Mouse (Mus musculus): Measurements from ENCODE around the gene BC048562. TPM values are rescaled to one million over a fixed set of nuclear protein-coding genes. Genes with fewer than 3 reads are reported as not detected.

The BC048562 gene
- polyA plus RNA-seq, 1 experiment from 2014 or later: not detected

DNA sequence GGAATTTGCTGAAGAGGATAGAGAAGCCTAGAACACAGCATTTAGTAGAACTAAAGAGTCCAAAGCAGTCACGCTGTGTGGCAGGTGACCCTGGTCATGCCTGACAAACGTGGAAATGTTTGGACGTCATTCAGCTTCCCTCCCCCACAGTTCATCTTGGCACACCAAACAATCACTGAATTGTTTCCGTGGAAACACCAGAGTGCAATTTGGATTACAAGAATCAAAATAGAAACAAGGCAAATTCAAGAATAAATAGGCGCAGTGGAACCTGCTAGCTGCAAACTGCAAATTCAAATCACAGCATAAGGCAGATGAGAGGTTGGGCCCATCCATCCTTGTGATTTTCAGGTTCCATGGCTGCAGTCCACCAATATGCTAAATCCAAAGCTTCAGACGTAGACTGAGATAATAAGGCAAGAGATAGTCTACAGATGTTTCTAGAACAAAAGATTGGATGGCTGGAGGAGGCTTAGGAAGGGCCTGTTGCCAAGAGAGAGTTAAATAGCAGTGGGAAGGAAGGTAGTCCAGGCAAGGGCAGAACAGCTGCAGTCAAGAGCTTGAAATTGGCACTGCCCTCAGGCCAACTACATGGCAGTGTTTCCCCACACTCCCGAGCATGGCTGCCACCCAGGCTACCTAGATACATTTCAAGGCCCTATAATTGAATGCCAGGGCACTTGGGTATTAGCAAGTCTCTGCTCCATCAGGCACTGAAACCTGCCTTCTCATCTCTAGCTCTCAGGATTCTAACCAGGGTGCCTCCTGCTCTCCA lies 34.9 kb upstream of the BC048562 start:
- no peaks in the 10 kb centered on the region for H3K27me3 ChIP-seq (ENCODE audit: control insufficient read depth, insufficient read depth, low read length)
- no peak overlapping the region for H3K4me2 ChIP-seq (ENCODE audit: low read length)
- no peak for ATAC-seq (ENCODE audit: insufficient number of reproducible peaks, insufficient read depth, low FRiP score, low read depth)
- H3K36me3 ChIP-seq (ENCODE audit: control insufficient read depth, insufficient read depth, low read length): 0 out of 2 replicates have a peak, but pooled peaks cover 4% of the 10 kb centered on the region
- H3K4me3 ChIP-seq (ENCODE audit: control insufficient read depth in 1 of 2, insufficient read depth in 1 of 2, low read depth in 1 of 2, low read length in 2 of 2): no peak overlapping the region
- WGBS: 62% methylated on average over 7 of the region's 7 CpGs
- peaks cover 0 to 8% of the 10 kb centered on the region in 2 experiments; a peak in 2 of 4 replicates for H3K4me1 ChIP-seq (ENCODE audit: control insufficient read depth in 2 of 2, insufficient read depth in 2 of 2, low read length in 2 of 2)
- H3K9me3 ChIP-seq (ENCODE audit: control insufficient read depth, low read length): no peaks in the 10 kb centered on the region
- H3K27ac ChIP-seq (replicated peaks in 1 of 2; ENCODE audit: control insufficient read depth in 1 of 2, insufficient read depth in 1 of 2, low read depth in 2 of 2, low read length in 2 of 2): no peak overlapping the region
- no peak overlapping the region for H3K9ac ChIP-seq (ENCODE audit: low read length)

GRCm38 (mm10) chr9:108403081-108403480 lies 33.2 kb upstream of the BC048562 start:
- H3K4me2 ChIP-seq (ENCODE audit: low read length): no peak overlapping the region
- 78% methylated on average over 4 of the region's 4 CpGs for WGBS
- no peak overlapping the region for H3K27ac ChIP-seq (replicated peaks in 1 of 2; ENCODE audit: control insufficient read depth in 1 of 2, insufficient read depth in 1 of 2, low read depth in 2 of 2, low read length in 2 of 2)
- no peak overlapping the region for H3K4me3 ChIP-seq (ENCODE audit: control insufficient read depth in 1 of 2, insufficient read depth in 1 of 2, low read depth in 1 of 2, low read length in 2 of 2)
- no peaks in the 10 kb centered on the region for H3K9me3 ChIP-seq (ENCODE audit: control insufficient read depth, low read length)
- H3K4me1 ChIP-seq (ENCODE audit: control insufficient read depth in 2 of 2, insufficient read depth in 2 of 2, low read length in 2 of 2): peaks cover 0 to 8% of the 10 kb centered on the region in 2 experiments; a peak in 2 of 4 replicates
- no peaks in the 10 kb centered on the region for H3K27me3 ChIP-seq (ENCODE audit: control insufficient read depth, insufficient read depth, low read length)
- H3K9ac ChIP-seq (ENCODE audit: low read length): no peak overlapping the region
- no peak for ATAC-seq (ENCODE audit: insufficient number of reproducible peaks, insufficient read depth, low FRiP score, low read depth)
- H3K36me3 ChIP-seq (ENCODE audit: control insufficient read depth, insufficient read depth, low read length): no peaks in the 10 kb centered on the region

GRCm38 (mm10) chr9:108404451-108404850 lies 31.8 kb upstream of the BC048562 start:
- no peaks in the 10 kb centered on the region for H3K27me3 ChIP-seq (ENCODE audit: control insufficient read depth, insufficient read depth, low read length)
- no peaks in the 10 kb centered on the region for H3K9me3 ChIP-seq (ENCODE audit: control insufficient read depth, low read length)
- ATAC-seq (ENCODE audit: insufficient number of reproducible peaks, insufficient read depth, low FRiP score, low read depth): no peak
- no peak overlapping the region for H3K4me3 ChIP-seq (ENCODE audit: control insufficient read depth in 1 of 2, insufficient read depth in 1 of 2, low read depth in 1 of 2, low read length in 2 of 2)
- H3K4me2 ChIP-seq (ENCODE audit: low read length): no peak overlapping the region
- H3K27ac ChIP-seq (replicated peaks in 1 of 2; ENCODE audit: control insufficient read depth in 1 of 2, insufficient read depth in 1 of 2, low read depth in 2 of 2, low read length in 2 of 2): no peak overlapping the region
- peaks cover under 1 to 8% of the 10 kb centered on the region in 2 experiments; a peak in 3 of 4 replicates for H3K4me1 ChIP-seq (ENCODE audit: control insufficient read depth in 2 of 2, insufficient read depth in 2 of 2, low read length in 2 of 2)
- H3K9ac ChIP-seq (ENCODE audit: low read length): no peak overlapping the region
- H3K36me3 ChIP-seq (ENCODE audit: control insufficient read depth, insufficient read depth, low read length): no peaks in the 10 kb centered on the region
- 68% methylated on average over 8 of the region's 8 CpGs for WGBS

DNA sequence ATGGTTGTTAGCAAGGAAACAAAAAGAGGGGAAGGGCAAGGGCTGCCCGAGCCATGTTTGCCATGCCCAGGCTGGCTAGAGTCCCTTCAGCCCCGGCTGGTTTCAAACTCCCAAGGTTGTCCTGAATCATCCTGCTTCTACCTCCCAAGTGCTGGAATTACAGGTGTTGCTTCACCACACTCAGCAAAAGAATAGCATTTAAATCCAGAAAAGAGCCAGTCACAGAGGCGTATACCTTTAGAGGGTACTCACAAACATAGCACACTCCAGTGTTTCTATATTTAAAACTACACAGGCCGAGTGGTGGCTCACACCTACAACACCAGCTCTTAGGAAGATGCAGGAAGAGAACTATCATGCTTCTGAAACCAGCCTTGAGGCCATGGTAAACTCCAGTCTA lies 26.7 kb upstream of the BC048562 start:
- Histone ChIP-seq H3K4me2 (ENCODE audit: low read length) (no peak overlapping the region), H3K27me3 (ENCODE audit: control insufficient read depth, insufficient read depth, low read length) (no peaks in the 10 kb centered on the region), H3K27ac (replicated peaks in 1 of 2; ENCODE audit: control insufficient read depth in 1 of 2, insufficient read depth in 1 of 2, low read depth in 2 of 2, low read length in 2 of 2) (no peak overlapping the region), H3K4me1 (ENCODE audit: control insufficient read depth in 2 of 2, insufficient read depth in 2 of 2, low read length in 2 of 2) (peaks cover 0 to 2% of the 10 kb centered on the region in 2 experiments; a peak in 2 of 4 replicates), H3K36me3 (ENCODE audit: control insufficient read depth, insufficient read depth, low read length) (no peaks in the 10 kb centered on the region), H3K9me3 (ENCODE audit: control insufficient read depth, low read length) (no peaks in the 10 kb centered on the region), H3K4me3 (ENCODE audit: control insufficient read depth in 1 of 2, insufficient read depth in 1 of 2, low read depth in 1 of 2, low read length in 2 of 2) (no peak overlapping the region), H3K9ac (ENCODE audit: low read length) (no peak overlapping the region)
- WGBS: 65% methylated on average over 4 of the region's 4 CpGs
- no peak for ATAC-seq (ENCODE audit: insufficient number of reproducible peaks, insufficient read depth, low FRiP score, low read depth)

DNA sequence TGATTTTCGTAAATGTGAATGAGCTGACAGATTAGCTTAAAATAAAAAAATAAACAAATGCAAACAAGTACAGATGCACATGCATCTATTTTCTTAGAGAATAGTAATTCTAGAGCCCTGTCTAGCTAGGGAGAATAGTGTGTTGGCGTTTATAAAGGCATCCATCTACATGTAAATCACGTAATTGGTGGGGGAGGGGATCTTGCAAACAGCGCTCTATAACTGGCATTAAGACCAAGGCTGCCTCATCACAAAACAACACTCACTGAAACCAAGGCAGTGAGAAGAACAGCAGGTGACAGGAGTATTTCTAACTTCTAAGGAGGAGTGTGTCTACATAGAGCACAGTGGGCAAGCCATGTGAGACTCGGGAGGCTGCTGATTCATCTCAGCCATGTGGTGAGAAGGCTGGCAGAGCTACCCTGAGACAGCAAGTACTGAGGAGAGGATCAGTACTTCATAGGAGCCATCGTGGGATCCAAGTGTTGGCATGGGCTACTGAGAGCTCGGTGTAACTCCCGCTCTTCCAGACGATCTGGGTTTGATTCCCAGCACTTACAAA lies 24.8 kb upstream of the BC048562 start:
- no peaks in the 10 kb centered on the region for H3K36me3 ChIP-seq (ENCODE audit: control insufficient read depth, insufficient read depth, low read length)
- ATAC-seq (ENCODE audit: insufficient number of reproducible peaks, insufficient read depth, low FRiP score, low read depth): no peak
- no peak overlapping the region for H3K9ac ChIP-seq (ENCODE audit: low read length)
- no peak overlapping the region for H3K27ac ChIP-seq (replicated peaks in 1 of 2; ENCODE audit: control insufficient read depth in 1 of 2, insufficient read depth in 1 of 2, low read depth in 2 of 2, low read length in 2 of 2)
- WGBS: 78% methylated on average over 9 of the region's 9 CpGs
- no peak overlapping the region for H3K4me3 ChIP-seq (ENCODE audit: control insufficient read depth in 1 of 2, insufficient read depth in 1 of 2, low read depth in 1 of 2, low read length in 2 of 2)
- no peak overlapping the region for H3K4me2 ChIP-seq (ENCODE audit: low read length)
- H3K9me3 ChIP-seq (ENCODE audit: control insufficient read depth, low read length): no peaks in the 10 kb centered on the region
- no peaks in the 10 kb centered on the region for H3K27me3 ChIP-seq (ENCODE audit: control insufficient read depth, insufficient read depth, low read length)
- peaks cover 0 to 2% of the 10 kb centered on the region in 2 experiments; a peak in 2 of 4 replicates for H3K4me1 ChIP-seq (ENCODE audit: control insufficient read depth in 2 of 2, insufficient read depth in 2 of 2, low read length in 2 of 2)

DNA sequence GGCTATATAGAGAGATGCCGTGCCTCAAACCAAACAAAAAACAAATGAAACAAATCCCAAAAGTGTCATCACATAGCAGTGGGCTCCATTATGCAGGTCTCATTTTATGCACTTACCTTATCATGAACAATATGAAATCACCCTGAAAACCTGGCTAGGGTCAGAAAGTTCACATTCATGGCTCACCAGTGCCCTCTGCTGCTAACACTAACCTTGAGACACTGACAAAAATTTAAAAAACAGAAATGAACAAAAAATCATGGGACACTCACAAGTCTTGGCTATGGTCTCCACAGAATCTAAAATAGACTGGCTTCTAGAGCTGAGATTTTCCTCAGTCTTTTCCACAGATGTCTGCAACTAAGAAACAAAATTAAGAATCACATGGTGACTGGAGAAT lies 24.1 kb upstream of the BC048562 start:
- Histone ChIP-seq H3K36me3 (ENCODE audit: control insufficient read depth, insufficient read depth, low read length) (no peaks in the 10 kb centered on the region), H3K4me1 (ENCODE audit: control insufficient read depth in 2 of 2, insufficient read depth in 2 of 2, low read length in 2 of 2) (peaks cover 0 to 2% of the 10 kb centered on the region in 2 experiments; a peak in 2 of 4 replicates), H3K9me3 (ENCODE audit: control insufficient read depth, low read length) (no peaks in the 10 kb centered on the region), H3K4me3 (ENCODE audit: control insufficient read depth in 1 of 2, insufficient read depth in 1 of 2, low read depth in 1 of 2, low read length in 2 of 2) (no peak overlapping the region), H3K9ac (ENCODE audit: low read length) (no peak overlapping the region), H3K27me3 (ENCODE audit: control insufficient read depth, insufficient read depth, low read length) (no peaks in the 10 kb centered on the region), H3K27ac (replicated peaks in 1 of 2; ENCODE audit: control insufficient read depth in 1 of 2, insufficient read depth in 1 of 2, low read depth in 2 of 2, low read length in 2 of 2) (no peak overlapping the region), H3K4me2 (ENCODE audit: low read length) (no peak overlapping the region)
- 82% methylated on average over 1 of the region's 1 CpGs for WGBS
- ATAC-seq (ENCODE audit: insufficient number of reproducible peaks, insufficient read depth, low FRiP score, low read depth): no peak

- Histone ChIP-seq H3K4me2 (ENCODE audit: low read length) (no peak within 1 kb of the TSS), H3K4me1 (ENCODE audit: control insufficient read depth in 2 of 2, insufficient read depth in 2 of 2, low read length in 2 of 2) (no peaks in the 10 kb centered on the region; a peak in 1 of 4 replicates), H3K36me3 (ENCODE audit: control insufficient read depth, insufficient read depth, low read length) (no peaks in the 10 kb centered on the region), H3K4me3 (ENCODE audit: control insufficient read depth in 1 of 2, insufficient read depth in 1 of 2, low read depth in 1 of 2, low read length in 2 of 2) (no peak within 1 kb of the TSS), H3K27ac (replicated peaks in 1 of 2; ENCODE audit: control insufficient read depth in 1 of 2, insufficient read depth in 1 of 2, low read depth in 2 of 2, low read length in 2 of 2) (no peak within 1 kb of the TSS), H3K9me3 (ENCODE audit: control insufficient read depth, low read length) (no peaks in the 10 kb centered on the region), H3K27me3 (ENCODE audit: control insufficient read depth, insufficient read depth, low read length) (no peaks in the 10 kb centered on the region), H3K9ac (ENCODE audit: low read length) (no peak within 1 kb of the TSS; the same call in 1 of the 2 replicates)
- ATAC-seq (ENCODE audit: insufficient number of reproducible peaks, insufficient read depth, low FRiP score, low read depth): no peak
These were observed 7.9 kb upstream of the BC048562 start, which contains the start of gene Ccdc36 for GRCm38 (mm10) chr9:108428384-108428783. TSS of gene Ccdc36 (minus strand) at chr9:108428484.
